Mouse (Mus musculus): ENCODE data around the gene Zfp663. TPM values are rescaled to one million over a fixed set of nuclear protein-coding genes. Genes with fewer than 3 reads are reported as not detected.

Zfp663 gene
- polyA plus RNA-seq, 1 experiment from 2014 or later: 0.39 TPM

DNA sequence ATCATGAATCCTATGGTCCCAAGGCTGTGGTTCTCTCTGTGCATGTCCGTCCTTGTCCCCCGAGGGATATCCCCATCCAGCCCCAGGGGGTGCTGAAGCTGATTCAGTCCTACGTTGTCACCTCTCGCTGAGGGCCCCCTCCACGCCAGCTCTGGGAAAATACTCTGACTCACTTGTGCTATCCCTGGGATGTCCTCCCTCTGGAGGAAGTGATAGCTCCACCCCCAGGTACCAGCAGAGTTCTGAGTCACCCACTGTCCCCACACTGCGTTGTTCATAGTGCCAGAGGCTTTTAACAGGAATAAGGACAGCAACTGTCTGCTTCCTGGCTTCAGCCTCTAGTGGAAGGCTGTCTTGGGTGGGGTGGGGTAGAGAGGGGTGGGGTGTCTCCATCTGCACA, 36.8 kb upstream of the Zfp663 start:
- WGBS: 28% methylated on average over 6 of the region's 6 CpGs
- Histone ChIP-seq H3K4me2 (ENCODE audit: low read length) (no peak overlapping the region), H3K9me3 (ENCODE audit: control insufficient read depth, low read length) (no peaks in the 10 kb centered on the region), H3K27me3 (ENCODE audit: control insufficient read depth, insufficient read depth, low read length) (no peaks in the 10 kb centered on the region), H3K9ac (ENCODE audit: low read length) (no peak overlapping the region), H3K27ac (replicated peaks in 1 of 2; ENCODE audit: control insufficient read depth in 1 of 2, insufficient read depth in 1 of 2, low read depth in 2 of 2, low read length in 2 of 2) (peak overlapping the region in 1 of 2 experiments; percentile 19; a peak in 1 of 4 replicates), H3K36me3 (ENCODE audit: control insufficient read depth, insufficient read depth, low read length) (no peaks in the 10 kb centered on the region), H3K4me1 (ENCODE audit: control insufficient read depth in 2 of 2, insufficient read depth in 2 of 2, low read length in 2 of 2) (peaks cover 10 to 16% of the 10 kb centered on the region in 2 experiments; a peak in 3 of 4 replicates), H3K4me3 (ENCODE audit: control insufficient read depth in 1 of 2, insufficient read depth in 1 of 2, low read depth in 1 of 2, low read length in 2 of 2) (no peak overlapping the region)
- ATAC-seq (ENCODE audit: insufficient number of reproducible peaks, insufficient read depth, low FRiP score, low read depth): peak; percentile 40; the same call in 1 of the 2 replicates

DNA sequence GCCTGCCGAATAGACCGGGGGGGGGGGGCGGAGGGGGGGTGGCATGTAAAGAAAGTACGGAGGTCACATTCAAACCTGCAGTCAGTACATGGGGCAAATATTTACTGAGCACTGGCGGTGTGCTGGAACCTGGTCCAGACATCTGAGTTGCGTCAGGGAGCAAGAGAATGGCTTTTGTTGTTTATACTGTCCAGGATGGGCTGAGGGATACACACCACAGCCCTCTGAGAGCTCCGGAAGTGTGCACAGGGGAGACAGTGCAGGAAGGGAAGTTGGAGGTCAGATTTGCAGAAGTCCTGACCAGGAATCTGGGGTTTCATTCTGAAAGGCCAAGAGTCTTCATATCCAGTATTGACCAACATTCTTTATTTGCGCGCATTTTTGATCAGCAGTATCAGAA, 36.4 kb upstream of the Zfp663 start:
- H3K4me1 ChIP-seq (ENCODE audit: control insufficient read depth in 2 of 2, insufficient read depth in 2 of 2, low read length in 2 of 2): peaks cover 10 to 16% of the 10 kb centered on the region in 2 experiments; a peak in 3 of 4 replicates
- no peaks in the 10 kb centered on the region for H3K36me3 ChIP-seq (ENCODE audit: control insufficient read depth, insufficient read depth, low read length)
- H3K27me3 ChIP-seq (ENCODE audit: control insufficient read depth, insufficient read depth, low read length): no peaks in the 10 kb centered on the region
- H3K9ac ChIP-seq (ENCODE audit: low read length): no peak overlapping the region
- no peaks in the 10 kb centered on the region for H3K9me3 ChIP-seq (ENCODE audit: control insufficient read depth, low read length)
- no peak overlapping the region for H3K4me3 ChIP-seq (ENCODE audit: control insufficient read depth in 1 of 2, insufficient read depth in 1 of 2, low read depth in 1 of 2, low read length in 2 of 2)
- 63% methylated on average over 9 of the region's 9 CpGs for WGBS
- no peak for ATAC-seq (ENCODE audit: insufficient number of reproducible peaks, insufficient read depth, low FRiP score, low read depth)
- H3K27ac ChIP-seq (replicated peaks in 1 of 2; ENCODE audit: control insufficient read depth in 1 of 2, insufficient read depth in 1 of 2, low read depth in 2 of 2, low read length in 2 of 2): no peak overlapping the region
- H3K4me2 ChIP-seq (ENCODE audit: low read length): no peak overlapping the region

DNA sequence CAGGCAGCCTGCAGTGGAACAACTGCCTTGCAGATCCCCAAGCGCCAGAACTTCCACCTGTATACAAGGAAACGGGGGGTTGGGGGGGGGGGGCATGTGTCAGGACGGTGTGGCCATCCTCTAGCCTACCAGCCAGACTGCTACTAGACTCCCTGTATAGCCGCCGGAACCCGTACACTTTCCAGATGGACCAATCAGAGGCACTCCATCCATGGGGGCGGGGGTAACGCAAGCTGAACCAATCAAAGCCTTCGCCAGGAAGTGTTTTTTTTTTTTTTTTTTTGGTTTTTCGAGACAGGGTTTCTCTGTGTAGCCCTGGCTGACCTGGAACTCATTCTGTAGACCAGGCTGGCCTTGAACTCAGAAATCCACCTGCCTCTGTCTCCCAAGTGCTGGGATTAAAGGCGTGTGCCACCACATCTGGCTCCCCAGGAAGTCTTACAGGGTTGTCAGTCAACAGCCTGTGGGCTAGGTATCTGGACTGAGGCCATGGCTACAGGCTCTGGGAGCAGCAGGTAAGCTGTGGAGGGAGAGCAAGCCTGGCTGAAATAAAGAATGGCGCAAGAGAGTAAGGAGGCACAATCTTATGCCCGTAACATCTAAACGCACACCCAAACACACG, 29.7 kb upstream of the Zfp663 start:
- no peaks in the 10 kb centered on the region for H3K9me3 ChIP-seq (ENCODE audit: control insufficient read depth, low read length)
- H3K4me1 ChIP-seq (ENCODE audit: control insufficient read depth in 2 of 2, insufficient read depth in 2 of 2, low read length in 2 of 2): peaks cover 4 to 11% of the 10 kb centered on the region in 2 experiments; a peak in 2 of 4 replicates
- no peak overlapping the region for H3K27ac ChIP-seq (replicated peaks in 1 of 2; ENCODE audit: control insufficient read depth in 1 of 2, insufficient read depth in 1 of 2, low read depth in 2 of 2, low read length in 2 of 2)
- 66% methylated on average over 14 of the region's 15 CpGs for WGBS
- no peaks in the 10 kb centered on the region for H3K27me3 ChIP-seq (ENCODE audit: control insufficient read depth, insufficient read depth, low read length)
- no peak overlapping the region for H3K4me2 ChIP-seq (ENCODE audit: low read length)
- no peak overlapping the region for H3K4me3 ChIP-seq (ENCODE audit: control insufficient read depth in 1 of 2, insufficient read depth in 1 of 2, low read depth in 1 of 2, low read length in 2 of 2)
- ATAC-seq (ENCODE audit: insufficient number of reproducible peaks, insufficient read depth, low FRiP score, low read depth): no peak
- no peak overlapping the region for H3K9ac ChIP-seq (ENCODE audit: low read length)
- H3K36me3 ChIP-seq (ENCODE audit: control insufficient read depth, insufficient read depth, low read length): no peaks in the 10 kb centered on the region

DNA sequence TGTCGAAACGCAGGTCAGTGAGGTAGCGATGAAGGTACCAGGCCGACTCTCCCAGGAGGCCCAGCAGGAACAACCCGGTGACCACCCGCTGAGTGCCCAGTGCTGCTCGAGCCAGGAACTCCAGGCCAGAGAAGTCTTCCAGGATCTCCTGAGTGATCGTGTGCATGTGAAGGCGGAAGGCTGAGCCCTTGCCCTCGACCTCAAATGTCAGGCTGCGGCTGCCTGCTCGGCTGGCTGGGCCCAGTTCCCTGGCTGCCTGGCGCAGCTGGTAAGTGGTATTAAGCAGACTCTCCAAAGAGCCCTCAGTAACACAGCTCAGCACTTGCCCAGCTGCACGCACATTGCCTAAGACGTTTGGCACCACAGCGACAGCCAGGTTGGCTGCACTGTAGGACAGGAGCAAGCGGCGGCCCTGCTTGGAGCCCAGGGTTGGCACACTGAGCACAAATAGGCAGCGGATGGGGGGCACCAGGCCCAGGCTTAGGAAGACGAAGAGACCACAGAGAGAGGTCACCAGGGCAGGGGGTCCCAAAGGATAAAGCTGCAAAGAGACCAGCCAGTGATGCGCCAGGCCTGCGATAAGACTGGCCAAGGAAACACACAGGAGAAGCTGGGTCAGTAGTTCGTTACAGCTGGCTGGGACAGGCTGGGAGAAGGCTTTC, 29.1 kb upstream of the Zfp663 start:
- Histone ChIP-seq H3K27me3 (ENCODE audit: control insufficient read depth, insufficient read depth, low read length) (no peaks in the 10 kb centered on the region), H3K4me2 (ENCODE audit: low read length) (no peak overlapping the region), H3K27ac (replicated peaks in 1 of 2; ENCODE audit: control insufficient read depth in 1 of 2, insufficient read depth in 1 of 2, low read depth in 2 of 2, low read length in 2 of 2) (no peak overlapping the region), H3K4me3 (ENCODE audit: control insufficient read depth in 1 of 2, insufficient read depth in 1 of 2, low read depth in 1 of 2, low read length in 2 of 2) (no peak overlapping the region), H3K36me3 (ENCODE audit: control insufficient read depth, insufficient read depth, low read length) (no peaks in the 10 kb centered on the region), H3K4me1 (ENCODE audit: control insufficient read depth in 2 of 2, insufficient read depth in 2 of 2, low read length in 2 of 2) (peaks cover 4 to 11% of the 10 kb centered on the region in 2 experiments; a peak in 2 of 4 replicates), H3K9ac (ENCODE audit: low read length) (no peak overlapping the region), H3K9me3 (ENCODE audit: control insufficient read depth, low read length) (no peaks in the 10 kb centered on the region)
- 72% methylated on average over 23 of the region's 23 CpGs for WGBS
- ATAC-seq (ENCODE audit: insufficient number of reproducible peaks, insufficient read depth, low FRiP score, low read depth): no peak

DNA sequence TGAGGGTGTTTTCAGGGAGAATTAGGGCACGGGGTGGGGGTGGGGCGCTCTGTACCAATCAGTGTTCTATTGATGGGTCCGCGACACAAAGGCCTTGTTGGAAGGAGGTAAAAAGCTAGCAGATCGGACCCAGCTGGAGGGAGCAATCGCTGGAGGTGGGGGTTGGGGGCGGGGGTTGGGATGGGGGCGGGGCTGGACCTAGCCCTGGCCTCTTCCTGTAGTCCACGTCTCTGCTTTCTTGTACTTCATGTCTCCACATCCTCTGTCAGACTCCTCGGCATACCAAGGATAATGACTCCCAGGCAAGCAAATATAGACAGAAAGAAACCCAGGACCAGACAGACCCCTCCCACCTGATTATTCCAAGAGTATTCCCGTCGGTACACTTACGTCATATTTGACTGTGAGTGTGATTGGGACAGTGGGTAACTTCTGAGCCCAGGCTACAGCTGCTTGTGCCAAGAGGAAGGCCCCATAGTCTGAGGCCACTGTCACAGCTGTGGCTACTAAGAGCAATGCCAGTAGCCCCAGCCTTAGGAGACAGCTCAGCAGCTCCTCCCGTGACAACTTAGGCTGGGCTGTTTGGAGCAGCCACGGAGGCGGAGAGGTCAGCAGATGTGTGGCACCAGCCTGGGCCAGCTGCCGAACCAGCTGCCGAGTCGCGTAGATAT, 28.4 kb upstream of the Zfp663 start:
- no peak overlapping the region for H3K9ac ChIP-seq (ENCODE audit: low read length)
- H3K4me3 ChIP-seq (ENCODE audit: control insufficient read depth in 1 of 2, insufficient read depth in 1 of 2, low read depth in 1 of 2, low read length in 2 of 2): no peak overlapping the region
- no peak overlapping the region for H3K4me2 ChIP-seq (ENCODE audit: low read length)
- no peaks in the 10 kb centered on the region for H3K9me3 ChIP-seq (ENCODE audit: control insufficient read depth, low read length)
- 47% methylated on average over 20 of the region's 20 CpGs for WGBS
- no peaks in the 10 kb centered on the region for H3K27me3 ChIP-seq (ENCODE audit: control insufficient read depth, insufficient read depth, low read length)
- H3K27ac ChIP-seq (replicated peaks in 1 of 2; ENCODE audit: control insufficient read depth in 1 of 2, insufficient read depth in 1 of 2, low read depth in 2 of 2, low read length in 2 of 2): no peak overlapping the region
- no peak for ATAC-seq (ENCODE audit: insufficient number of reproducible peaks, insufficient read depth, low FRiP score, low read depth)
- H3K4me1 ChIP-seq (ENCODE audit: control insufficient read depth in 2 of 2, insufficient read depth in 2 of 2, low read length in 2 of 2): peaks cover 4 to 8% of the 10 kb centered on the region in 2 experiments; a peak in 2 of 4 replicates
- H3K36me3 ChIP-seq (ENCODE audit: control insufficient read depth, insufficient read depth, low read length): no peaks in the 10 kb centered on the region

DNA sequence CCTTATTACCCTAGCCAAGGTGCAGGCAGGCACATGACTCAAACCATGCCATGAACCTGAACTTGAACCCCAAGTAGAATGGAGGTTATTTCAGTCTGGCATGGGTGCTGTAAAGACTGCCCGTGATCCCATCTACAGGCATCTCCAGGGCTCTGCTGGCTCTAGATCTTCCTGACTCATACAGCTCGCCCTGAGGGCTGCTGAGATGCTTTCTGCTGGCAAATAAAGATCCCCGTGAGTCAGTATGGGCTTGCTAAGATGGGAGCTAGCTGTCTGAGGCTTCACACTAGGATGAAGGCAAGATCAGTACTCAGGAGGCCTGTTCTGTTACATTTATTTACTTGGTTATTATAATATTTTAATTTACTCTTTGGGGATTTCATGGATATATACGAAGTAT, 23.6 kb upstream of the Zfp663 start:
- no peaks in the 10 kb centered on the region for H3K36me3 ChIP-seq (ENCODE audit: control insufficient read depth, insufficient read depth, low read length)
- no peak overlapping the region for H3K4me2 ChIP-seq (ENCODE audit: low read length)
- no peak for ATAC-seq (ENCODE audit: insufficient number of reproducible peaks, insufficient read depth, low FRiP score, low read depth)
- no peak overlapping the region for H3K4me3 ChIP-seq (ENCODE audit: control insufficient read depth in 1 of 2, insufficient read depth in 1 of 2, low read depth in 1 of 2, low read length in 2 of 2)
- H3K27ac ChIP-seq (replicated peaks in 1 of 2; ENCODE audit: control insufficient read depth in 1 of 2, insufficient read depth in 1 of 2, low read depth in 2 of 2, low read length in 2 of 2): no peak overlapping the region
- H3K27me3 ChIP-seq (ENCODE audit: control insufficient read depth, insufficient read depth, low read length): no peaks in the 10 kb centered on the region
- H3K9me3 ChIP-seq (ENCODE audit: control insufficient read depth, low read length): no peaks in the 10 kb centered on the region
- H3K4me1 ChIP-seq (ENCODE audit: control insufficient read depth in 2 of 2, insufficient read depth in 2 of 2, low read length in 2 of 2): peaks cover 3 to 4% of the 10 kb centered on the region in 2 experiments; a peak in 3 of 4 replicates
- H3K9ac ChIP-seq (ENCODE audit: low read length): no peak overlapping the region
- 76% methylated on average over 4 of the region's 4 CpGs for WGBS

DNA sequence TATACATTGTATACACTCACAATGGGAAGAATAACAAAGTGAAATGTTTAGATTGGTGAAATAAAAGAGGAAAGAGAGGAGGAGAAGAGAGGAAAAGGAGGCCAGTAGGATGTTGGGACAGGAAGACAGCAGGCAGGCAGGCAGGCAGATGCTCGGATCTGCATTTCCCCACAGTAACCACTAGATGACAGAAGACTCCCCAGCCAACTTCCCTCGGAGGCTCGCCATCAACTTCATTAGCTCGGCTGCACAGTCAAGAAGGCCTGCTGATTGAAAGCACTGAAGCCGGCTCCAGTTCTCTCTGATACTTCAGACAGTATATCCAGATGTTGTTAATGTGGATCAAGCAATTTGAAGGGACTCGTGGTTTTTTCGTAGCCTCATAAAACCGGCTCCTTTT, 23.0 kb upstream of the Zfp663 start:
- ATAC-seq (ENCODE audit: insufficient number of reproducible peaks, insufficient read depth, low FRiP score, low read depth): no peak
- Histone ChIP-seq H3K4me1 (ENCODE audit: control insufficient read depth in 2 of 2, insufficient read depth in 2 of 2, low read length in 2 of 2) (peaks cover 6 to 9% of the 10 kb centered on the region in 2 experiments), H3K27ac (replicated peaks in 1 of 2; ENCODE audit: control insufficient read depth in 1 of 2, insufficient read depth in 1 of 2, low read depth in 2 of 2, low read length in 2 of 2) (no peak overlapping the region), H3K4me3 (ENCODE audit: control insufficient read depth in 1 of 2, insufficient read depth in 1 of 2, low read depth in 1 of 2, low read length in 2 of 2) (no peak overlapping the region), H3K9ac (ENCODE audit: low read length) (no peak overlapping the region), H3K36me3 (ENCODE audit: control insufficient read depth, insufficient read depth, low read length) (peaks cover 4% of the 10 kb centered on the region), H3K27me3 (ENCODE audit: control insufficient read depth, insufficient read depth, low read length) (no peaks in the 10 kb centered on the region), H3K9me3 (ENCODE audit: control insufficient read depth, low read length) (no peaks in the 10 kb centered on the region), H3K4me2 (ENCODE audit: low read length) (no peak overlapping the region)
- WGBS: 17% methylated on average over 8 of the region's 8 CpGs
